Mouse (Mus musculus): ENCODE results near the gene Mettl7b. TPM values are rescaled to one million over a fixed set of nuclear protein-coding genes. Genes with fewer than 3 reads are reported as not detected.

Gene Mettl7b
- total RNA-seq, 2 experiments from 2014 or later = not detected

DNA sequence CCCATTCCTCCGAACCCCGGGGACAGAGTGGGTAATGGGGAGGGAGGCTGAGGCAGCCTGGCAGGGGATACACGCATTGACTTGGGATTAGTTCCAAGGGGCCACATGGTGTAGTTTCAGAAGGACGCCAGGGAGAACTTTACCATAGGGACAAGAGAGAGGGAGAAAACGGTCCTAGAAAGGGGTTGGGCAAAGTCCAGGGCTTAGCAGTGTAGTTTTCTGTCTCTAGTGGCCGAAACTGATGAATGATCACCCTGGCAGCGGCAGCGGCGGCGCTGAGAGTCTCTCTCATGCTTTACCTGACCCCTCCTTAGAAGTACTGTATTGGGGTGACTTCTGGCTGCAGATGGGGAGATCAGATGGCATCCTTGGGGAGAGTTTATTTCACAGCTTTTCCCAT, 2.4 kb downstream of the Mettl7b start:
- DNase-seq (ENCODE audit: low spot score in 2 of 2) = no peak
- intact Hi-C loops (cut with DNase I) = no loop called here

DNA sequence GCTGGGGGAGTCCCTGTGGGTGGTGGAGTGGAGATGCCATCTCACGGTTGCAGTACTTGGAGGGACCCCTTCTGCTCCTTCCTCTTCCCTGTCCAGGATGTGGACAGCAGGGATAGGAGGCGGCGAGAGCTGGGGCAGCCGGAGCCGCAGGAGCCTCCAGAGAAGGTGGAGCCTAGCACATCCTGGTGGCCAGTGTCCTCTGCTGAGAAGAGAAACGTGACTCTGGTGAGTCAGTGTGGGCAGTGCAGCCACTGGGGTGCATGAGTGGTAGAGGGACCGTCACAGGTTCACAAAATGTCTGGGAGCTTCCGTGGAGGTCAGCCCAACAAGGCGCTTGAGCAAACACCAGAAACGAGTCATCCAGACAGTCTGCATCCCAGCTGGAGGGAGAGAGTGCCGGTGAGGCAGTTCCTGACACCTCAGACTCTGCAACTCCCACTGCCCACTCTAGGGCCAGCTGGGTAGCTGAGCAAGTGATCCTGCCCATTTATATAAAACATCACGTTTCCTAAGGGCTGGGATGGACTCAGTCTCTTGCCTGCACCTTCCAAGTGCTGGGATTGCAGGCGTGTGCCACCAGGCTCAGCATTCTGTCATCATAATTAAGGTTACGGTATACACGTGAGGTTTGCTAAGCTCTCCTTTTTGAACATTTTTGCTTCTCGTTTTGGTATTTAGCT, 10.4 kb downstream of the Mettl7b start:
- intact Hi-C loops (cut with DNase I) = no loop called here
- no peak for DNase-seq (ENCODE audit: low spot score in 2 of 2)

DNA sequence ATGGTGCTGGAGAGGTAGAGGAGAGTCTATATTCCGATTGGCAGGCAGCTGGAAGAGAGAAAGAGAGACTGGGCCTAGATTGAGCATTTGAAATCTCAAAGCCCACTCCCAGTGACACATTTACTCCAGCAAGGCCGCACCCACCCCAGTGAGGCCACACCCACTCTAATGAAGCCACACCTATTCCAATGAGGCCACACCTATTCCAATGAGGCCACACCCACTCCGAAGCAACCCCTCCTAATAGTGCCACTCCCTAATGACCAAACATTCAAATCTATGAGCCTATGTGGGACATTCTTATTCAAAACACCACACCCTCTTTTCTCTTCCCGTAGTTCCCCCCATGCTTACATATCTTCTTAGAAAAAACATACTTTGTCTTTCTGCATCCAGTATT, 13.3 kb downstream of the Mettl7b start:
- DNase-seq (ENCODE audit: low spot score in 2 of 2) = no peak
- intact Hi-C loops (cut with DNase I) = no loop called here

DNA sequence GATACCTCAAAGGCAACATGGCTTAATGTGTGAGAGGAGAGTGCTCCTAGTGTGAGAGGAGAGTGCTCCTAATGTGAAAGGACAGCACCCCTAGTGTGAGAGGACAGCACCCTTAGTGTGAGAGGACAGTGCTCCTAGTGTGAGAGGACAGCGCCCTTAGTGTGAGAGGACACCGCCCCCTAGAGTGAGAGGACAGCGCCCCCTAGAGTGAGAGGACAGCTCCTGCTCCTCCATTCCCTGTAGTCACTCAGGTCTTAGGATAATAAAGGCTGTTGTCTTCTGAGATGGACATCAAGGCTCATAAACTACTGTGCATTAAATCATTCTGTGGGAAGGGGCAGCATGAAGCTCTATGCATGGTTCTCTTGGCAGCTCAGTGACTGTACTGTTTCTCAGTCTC, 15.1 kb downstream of the Mettl7b start:
- intact Hi-C loops (cut with DNase I) = no loop called here
- DNase-seq (ENCODE audit: low spot score in 2 of 2) = no peak

DNA sequence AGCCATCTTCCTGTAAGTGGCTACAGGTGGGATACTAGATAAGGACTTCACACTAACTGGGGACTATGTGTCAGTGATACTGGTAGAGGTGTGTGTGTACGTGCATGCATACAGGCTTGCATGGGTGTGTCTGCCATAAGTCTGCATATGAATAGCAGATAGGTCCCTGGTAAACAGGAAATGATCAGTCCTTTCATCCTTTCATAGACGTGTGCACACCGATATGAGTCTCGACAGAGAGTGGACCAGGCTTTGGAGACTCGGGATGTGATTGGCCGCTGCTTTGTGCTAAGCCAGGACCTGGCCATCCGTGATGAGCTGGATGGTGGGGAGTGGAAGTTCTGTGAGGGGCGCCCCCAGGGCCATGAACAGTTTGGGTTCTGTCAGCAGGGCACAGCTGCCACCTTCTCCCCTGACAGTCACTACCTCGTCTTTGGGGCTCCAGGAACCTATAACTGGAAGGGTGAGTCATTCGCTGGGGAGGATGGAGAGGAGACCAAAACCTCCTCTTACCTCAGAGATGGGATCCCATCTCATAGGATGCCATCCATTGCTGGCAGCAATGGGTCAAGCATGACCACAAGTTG, 20.2 kb downstream of the Mettl7b start:
- intact Hi-C loops (cut with DNase I) = no loop called here
- DNase-seq (ENCODE audit: low spot score in 2 of 2) = no peak

DNA sequence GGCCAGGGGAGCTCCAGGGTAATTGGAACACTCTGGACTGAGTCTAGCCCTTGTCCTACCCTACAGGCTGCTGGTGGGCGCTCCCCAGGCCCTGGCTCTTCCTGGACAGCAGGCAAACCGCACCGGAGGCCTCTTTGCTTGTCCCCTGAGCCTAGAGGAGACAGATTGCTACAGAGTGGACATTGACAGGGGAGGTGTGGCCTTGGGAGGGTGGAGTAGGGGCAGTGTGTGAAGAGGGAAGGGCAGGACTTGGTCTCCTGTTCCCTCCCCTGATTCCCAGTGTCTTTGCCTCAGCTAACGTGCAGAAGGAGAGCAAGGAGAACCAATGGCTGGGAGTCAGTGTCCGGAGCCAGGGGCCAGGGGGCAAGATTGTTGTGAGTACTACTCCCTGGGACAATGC, 21.8 kb downstream of the Mettl7b start:
- intact Hi-C loops (cut with DNase I) = no loop called here
- no peak for DNase-seq (ENCODE audit: low spot score in 2 of 2)

DNA sequence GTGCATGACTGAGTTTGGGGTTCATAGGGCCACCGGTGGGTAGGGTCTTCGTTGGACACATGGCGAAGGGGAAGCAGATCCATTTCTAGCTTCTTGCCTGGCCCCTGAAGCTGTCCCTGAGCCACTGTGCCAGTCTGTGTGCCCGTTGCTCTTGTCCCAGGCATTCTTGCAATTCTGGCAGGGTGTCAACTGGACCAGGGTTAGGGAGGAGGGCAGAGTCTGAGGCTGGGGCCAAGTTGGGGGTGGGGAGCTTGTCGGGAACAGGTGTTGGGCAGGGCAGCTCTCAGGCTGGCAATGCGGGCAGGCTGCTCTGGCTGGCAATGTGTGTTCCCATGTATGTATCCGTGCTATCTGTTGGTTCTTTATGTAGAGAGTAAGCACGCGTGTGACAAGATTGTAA, 22.3 kb downstream of the Mettl7b start:
- intact Hi-C loops (cut with DNase I) = no loop called here
- DNase-seq (ENCODE audit: low spot score in 2 of 2) = no peak

DNA sequence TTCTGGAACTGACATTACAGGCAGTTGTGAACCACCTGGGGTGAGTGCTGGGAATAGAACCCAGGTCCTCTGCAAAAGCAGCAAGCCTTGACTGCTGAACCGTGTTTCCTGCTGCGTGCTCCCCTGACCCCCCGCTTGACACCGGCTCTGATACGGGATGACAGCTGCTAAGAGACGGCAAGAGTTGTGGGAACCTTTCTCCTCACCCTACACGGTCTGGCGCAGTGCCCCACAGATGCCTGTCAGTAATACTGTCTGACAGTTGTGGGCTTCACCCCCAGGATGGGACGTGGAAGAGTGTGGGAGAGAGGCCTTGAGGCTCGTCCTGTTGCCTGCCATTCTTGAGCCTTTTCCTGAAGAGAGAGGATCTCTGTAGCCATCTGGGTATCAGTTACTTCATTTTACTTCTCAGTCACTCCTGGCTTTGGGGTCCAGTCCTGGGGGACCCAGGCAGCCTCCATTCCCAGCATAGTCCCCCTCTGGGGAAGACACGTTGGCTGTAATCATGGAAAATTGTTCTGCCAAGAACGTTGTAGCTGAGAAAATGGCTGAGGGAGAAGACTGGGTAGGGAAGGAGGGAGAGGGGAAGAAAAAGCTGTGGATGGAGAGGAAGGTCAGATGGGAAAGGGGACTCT, 22.9 kb downstream of the Mettl7b start:
- DNase-seq (ENCODE audit: low spot score in 2 of 2) = no peak
- intact Hi-C loops (cut with DNase I) = no loop called here

DNA sequence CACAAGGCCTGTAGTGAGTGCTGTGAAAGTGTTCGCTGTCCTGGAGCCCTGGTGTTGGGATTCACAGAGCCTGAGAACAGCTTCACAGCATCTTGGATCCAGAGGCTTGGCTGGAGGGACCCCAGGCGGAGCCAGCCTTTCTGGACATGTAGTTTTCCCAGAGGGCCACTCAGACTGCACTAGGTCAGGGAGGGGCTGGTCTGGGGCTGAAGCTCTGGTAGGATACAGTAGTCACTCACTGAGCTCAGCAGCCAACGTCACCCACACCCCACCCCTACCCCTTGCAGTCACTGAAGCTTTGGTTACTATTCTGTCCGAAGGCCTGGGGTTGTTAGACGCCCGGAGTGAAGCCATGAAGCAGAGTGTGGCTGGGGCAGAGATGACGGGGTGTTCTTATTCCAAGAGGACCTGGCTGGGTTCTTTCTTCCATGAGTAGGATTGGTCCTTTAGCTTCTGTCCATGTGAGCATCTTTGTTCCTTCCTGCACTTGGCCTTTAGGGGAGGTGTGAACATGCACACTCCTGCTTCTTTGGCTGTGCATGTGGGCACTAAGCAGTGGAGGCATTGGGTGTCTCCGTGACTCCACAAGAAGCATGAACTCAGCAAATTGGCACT, 24.9 kb downstream of the Mettl7b start:
- intact Hi-C loops (cut with DNase I) = no loop called here

DNA sequence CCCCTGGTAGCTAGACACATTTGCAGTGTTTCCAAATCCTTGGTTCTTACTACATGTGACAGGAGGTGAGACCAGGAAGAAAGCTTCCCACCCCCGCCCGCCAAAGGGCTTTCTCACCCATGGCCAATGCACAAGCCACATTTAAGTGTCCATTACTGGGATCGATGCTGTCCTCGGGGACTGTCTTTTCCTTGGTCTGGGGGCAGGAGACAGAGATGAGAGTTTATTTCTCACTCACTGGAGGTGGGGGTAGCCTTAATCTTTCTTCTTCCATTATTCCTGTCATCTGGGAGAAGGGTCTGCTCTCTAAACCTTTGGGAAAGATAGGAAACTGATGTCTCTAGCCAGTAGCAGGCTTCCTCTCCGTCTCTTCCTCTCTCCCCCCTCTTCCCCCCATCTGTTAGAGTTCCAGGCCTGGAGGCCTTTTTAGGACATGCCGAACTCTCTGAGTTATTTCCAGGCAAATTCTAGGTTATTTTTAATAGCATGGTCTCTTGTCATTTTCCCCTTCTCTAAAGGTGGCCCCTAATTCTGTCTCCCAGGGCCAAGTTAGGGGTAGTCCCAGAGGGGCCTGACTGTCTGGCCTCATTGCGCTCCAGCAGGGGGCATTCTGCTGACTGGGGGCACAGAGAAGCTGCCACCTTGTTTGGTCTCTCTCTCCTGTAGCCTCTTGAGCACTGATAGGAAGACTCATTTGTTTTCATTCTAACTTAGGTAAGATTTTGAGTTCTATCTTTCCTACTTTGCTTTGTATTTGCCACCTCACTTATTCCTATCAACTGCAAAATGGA, 25.6 kb downstream of the Mettl7b start:
- intact Hi-C loops (cut with DNase I) = no loop called here
- no peak for DNase-seq (ENCODE audit: low spot score in 2 of 2)

More for the DNA sequence above, 24.9 kb downstream of the Mettl7b start:
- no peak for DNase-seq (ENCODE audit: low spot score in 2 of 2)

DNA sequence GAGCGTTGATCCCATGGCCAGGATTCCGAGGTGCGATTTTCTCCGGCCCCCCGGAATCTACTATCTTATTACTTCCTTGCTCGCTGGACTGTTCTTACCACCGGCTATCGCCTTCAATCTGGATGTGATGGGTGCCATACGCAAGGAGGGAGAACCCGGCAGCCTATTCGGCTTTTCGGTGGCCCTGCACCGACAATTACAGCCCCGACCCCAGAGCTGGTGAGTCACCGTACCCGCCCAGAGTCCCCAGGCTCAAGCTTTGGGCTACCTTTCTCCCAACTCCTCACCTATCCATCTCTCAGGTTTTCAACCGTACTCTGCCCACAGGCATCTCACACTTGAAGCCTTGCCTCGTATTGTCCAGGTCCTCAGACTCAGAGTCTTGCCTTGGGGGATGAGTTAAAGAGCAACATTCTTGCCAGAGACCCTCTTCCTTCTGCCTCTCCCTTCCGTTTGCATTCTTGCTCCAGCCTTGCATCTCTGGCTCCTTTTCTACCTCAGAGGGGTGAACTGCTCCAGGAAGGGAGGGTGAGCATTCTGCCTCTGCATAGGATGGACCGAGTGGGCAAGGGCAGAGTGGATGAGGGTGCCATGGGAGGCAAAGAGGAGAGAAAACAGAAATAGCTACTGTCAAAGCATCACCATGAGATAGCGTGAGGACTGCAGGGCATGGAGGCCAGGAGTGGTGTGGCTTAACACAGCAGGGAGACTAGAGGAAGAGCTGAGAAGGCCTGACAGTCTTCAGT, 26.6 kb downstream of the Mettl7b start:
- intact Hi-C loops (cut with DNase I) = no loop called here

DNA sequence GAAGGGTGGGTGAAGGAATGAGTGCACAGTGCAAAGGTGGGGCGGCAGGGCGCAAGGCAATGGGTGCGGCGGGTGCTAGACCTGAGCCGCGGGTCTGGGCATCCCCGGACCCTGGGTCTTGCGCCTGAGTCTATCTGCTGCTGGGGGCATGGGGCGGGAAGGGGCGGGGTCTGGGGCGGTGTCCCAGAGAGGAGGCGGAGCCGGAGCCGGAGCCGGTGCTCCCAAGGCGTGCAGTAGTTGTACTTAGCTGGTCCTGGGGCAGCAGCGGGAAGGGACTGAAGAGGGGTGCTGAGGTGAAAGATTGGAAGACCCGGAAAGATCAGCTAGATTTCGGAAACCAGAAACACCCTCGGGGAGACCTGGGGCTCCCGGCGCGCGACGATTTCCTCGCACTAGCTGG, 27.2 kb downstream of the Mettl7b start, which contains the start of gene Itga7:
Gene Itga7 (plus strand): TSS at position 245 of the 400 bp plus-strand sequence.
- DNase-seq (ENCODE audit: low spot score in 2 of 2) = no peak
- intact Hi-C loops (cut with DNase I) = no loop called here

More for the DNA sequence above, 26.6 kb downstream of the Mettl7b start:
- no peak for DNase-seq (ENCODE audit: low spot score in 2 of 2)

DNA sequence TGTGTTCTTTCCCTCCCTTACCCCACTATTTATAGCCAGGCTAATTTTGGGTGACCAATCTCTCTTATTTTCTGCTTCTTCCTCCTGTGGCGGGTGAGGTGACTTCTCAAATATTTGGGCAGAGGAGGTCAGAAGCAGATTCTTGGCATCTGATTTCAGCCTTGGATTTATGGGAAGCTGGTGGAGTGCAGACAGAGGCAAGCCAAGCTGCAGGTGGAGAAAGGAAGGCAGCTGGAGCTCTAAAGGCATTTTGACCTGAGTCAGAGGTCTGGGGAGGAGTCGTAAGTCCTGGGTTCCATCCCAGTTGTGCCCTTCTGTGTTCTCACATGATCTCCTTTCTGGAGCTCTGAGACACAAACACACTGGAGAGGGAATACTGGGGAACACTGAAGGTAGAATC, 29.3 kb downstream of the Mettl7b start:
- no peak for DNase-seq (ENCODE audit: low spot score in 2 of 2)
- intact Hi-C loops (cut with DNase I) = no loop called here

DNA sequence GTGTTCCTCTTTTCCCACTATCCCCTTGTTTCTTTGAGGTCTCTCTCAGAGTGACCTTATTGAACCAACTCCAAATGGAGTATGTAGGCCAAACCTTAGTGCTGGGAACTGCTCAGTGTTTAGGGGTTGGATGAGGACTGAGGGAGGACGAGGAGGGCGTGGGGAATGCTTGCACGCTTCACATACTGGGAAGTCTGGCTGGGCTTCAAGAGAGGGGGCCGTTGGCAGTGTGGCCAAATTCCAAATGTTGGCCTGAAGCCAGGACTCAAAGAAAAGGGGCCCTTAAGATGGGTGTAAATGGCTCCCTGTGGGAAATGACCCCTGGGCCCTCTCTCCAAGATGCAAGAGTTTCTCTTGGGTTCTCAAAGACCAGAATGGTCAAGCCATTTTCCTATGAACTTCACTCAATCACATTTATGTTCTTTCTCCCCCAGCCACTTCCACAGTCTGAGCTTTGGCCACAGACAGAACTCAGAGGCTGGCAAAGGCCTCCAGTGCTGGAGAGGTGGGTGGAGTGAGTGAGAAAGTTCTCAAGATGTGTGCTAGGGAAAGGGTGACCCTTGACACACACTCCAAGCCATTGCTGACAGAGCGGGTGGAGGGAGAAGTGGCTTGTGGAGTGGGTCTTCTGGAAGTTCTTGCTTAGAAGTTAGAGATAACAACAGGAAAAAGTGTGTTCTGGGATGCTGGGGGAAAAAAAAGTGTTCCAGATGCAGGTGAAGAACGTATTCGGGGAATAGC, 31.0 kb downstream of the Mettl7b start:
- intact Hi-C loops (cut with DNase I) = no loop called here

DNA sequence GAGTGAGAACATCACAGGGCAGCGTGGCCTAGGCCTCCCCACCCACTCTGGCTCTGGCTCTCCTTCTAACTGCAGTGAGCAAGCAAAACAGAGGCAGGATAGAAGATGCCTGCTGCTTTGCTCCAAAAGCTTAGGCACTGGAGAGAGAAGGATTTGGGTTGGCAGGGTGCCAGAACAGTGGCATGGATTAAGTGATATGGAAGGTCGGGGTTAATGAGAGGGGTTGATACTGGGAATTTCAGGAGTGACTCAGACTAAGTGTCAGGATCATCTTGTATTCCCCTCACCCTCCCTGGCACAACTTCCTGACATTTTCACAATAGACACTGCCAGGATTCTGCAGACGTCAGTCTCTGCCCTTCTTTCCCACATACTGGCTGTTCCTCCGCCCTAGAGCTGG, 32.4 kb downstream of the Mettl7b start:
- intact Hi-C loops (cut with DNase I) = no loop called here
- DNase-seq (ENCODE audit: low spot score in 2 of 2) = no peak

More for the DNA sequence above, 31.0 kb downstream of the Mettl7b start:
- no peak for DNase-seq (ENCODE audit: low spot score in 2 of 2)

DNA sequence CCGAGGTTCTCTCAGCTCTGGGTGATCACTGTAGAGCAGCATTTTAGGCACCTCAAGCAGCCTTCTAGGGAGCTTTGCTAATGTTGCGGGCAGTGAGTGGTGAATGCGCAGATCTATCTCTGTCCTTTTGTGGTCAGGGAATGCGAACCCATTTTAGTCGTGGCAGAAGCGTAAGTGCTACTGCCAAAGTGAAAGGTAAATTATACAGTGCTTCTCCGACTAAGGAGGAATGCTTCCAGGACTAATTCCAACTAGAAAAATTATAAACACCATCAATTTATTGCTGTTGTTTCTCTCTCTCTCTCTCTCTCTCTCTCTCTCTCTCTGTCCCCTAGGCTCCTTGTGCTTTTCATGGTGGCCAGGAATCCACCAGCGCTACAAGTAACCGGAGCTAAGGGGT, 36.9 kb downstream of the Mettl7b start, which contains the start of gene Bloc1s1:
Gene Bloc1s1 (minus strand): TSS at position 101 of the 400 bp plus-strand sequence.
- intact Hi-C loops (cut with DNase I) = no loop called here

DNA sequence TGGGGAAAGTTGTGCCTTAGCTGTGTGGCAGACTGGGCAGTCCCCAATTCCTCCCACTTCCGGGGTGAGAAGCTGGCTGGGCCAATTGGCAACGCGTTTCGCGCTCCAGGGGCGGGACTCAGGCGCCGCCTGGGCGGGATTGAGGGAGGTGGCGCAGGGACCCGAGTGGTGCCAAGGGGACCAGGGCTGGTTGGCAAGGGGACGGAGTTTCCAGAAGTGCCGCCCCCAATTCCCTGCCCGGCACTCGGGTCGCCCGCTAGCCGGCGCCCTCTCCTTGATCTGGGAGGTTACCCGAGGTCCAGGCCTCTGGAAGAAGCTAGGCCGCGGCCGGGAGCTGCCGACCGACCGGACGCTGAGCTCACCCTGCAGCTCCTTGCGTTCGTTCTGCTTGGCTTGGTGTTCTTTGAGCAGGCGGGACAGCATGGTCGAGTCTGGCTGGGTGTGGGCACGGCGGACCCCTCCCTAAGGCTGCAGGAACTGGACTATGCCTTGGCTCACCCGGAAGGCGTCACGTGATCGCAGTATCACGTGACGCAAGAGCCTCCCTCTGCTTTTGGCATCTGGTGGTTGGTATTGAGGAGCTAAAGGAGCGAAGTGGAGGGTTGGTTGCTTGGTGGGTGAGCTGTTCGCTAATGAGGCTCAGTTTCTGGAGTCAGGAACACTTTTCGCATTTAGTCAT, 37.6 kb downstream of the Mettl7b start:
- intact Hi-C loops (cut with DNase I) = no loop called here
- DNase-seq (ENCODE audit: low spot score in 2 of 2) = peak; percentile 93 to 95

More for the DNA sequence above, 36.9 kb downstream of the Mettl7b start, which contains the start of gene Bloc1s1:
- DNase-seq (ENCODE audit: low spot score in 2 of 2) = no peak

DNA sequence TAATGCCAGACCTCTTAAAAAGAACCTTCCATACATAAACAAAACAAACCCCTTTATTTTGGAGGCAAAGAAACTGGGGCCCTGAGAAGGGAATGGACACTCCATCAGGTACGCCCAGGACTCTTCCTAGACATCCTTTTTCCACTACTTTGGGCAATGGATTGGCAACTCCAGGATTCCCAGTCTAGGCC, 38.1 kb downstream of the Mettl7b start, which contains the start of gene Rdh5:
Gene Rdh5 (minus strand): TSS at position 67 of the 191 bp plus-strand sequence.
- intact Hi-C loops (cut with DNase I) = no loop called here
- DNase-seq (ENCODE audit: low spot score in 2 of 2) = no peak
